Mouse (Mus musculus): ENCODE results near the gene Naa38.

The Naa38 gene

GRCm38 (mm10) chr11:69411073-69411535 is 15.8 kb downstream of the Naa38 start:
- intact Hi-C loops (cut with DNase I): loop anchor here (10.0 kb wide), 1 partner anchor 316 kb away; the partner anchor contains the start of gene Per1

DNA sequence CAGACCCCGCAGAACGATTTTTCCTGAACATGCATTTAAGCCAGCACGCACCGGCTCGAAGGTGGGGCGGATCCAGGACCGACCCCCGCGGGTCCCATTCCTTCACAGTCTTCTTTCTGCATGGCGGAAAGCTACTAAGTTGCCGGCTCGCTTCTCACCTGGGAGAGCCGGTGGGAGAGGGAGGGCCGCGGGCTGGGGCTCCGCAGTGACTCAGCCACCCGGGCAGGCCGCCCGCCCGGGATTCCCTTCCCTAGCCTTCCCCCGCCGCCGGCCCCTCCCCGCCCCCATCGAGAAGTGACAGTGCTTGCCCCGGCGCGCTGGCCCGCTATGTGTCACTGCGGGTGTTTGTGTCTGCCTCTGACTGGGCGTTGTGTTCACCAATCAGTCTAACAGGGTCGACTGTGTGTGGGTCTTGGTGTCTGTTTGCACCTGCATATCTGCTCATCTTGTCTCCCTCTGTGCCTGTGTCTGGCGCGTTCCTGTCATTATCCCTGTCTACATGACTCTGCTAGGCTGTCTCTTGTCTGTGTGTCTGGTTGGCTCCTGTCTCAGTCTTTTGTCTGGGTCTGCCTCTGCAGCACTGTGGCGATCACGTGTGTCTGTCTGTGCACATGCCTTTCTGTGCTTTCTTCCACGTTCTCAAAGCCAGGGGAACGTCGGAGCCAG is 16.4 kb downstream of the Naa38 start:
- intact Hi-C loops (cut with DNase I): loop anchor here (10.0 kb wide), 1 partner anchor 317 kb away; the partner anchor contains the start of gene Per1

DNA sequence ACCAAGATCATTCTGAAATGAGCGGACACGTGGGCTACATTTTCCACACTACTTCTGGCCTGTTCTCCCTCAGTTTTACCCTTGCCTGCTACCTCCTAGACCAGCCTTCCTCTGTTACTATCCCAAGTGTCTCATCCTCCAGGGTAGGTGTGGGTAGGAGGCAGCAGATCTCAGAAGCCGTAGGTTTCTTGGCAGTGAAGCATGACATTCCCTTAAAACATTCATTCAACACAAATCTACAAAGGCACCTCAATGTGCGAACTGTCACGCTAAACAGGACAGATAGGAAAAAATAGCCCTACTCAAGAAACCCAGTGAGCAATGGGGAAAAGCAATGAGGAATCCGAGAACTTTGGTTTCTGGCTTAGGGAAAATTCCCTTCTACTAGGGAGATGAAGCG is 17.3 kb downstream of the Naa38 start:
- intact Hi-C loops (cut with DNase I): loop anchor here (10.0 kb wide), 1 partner anchor 318 kb away; the partner anchor contains the start of gene Per1

DNA sequence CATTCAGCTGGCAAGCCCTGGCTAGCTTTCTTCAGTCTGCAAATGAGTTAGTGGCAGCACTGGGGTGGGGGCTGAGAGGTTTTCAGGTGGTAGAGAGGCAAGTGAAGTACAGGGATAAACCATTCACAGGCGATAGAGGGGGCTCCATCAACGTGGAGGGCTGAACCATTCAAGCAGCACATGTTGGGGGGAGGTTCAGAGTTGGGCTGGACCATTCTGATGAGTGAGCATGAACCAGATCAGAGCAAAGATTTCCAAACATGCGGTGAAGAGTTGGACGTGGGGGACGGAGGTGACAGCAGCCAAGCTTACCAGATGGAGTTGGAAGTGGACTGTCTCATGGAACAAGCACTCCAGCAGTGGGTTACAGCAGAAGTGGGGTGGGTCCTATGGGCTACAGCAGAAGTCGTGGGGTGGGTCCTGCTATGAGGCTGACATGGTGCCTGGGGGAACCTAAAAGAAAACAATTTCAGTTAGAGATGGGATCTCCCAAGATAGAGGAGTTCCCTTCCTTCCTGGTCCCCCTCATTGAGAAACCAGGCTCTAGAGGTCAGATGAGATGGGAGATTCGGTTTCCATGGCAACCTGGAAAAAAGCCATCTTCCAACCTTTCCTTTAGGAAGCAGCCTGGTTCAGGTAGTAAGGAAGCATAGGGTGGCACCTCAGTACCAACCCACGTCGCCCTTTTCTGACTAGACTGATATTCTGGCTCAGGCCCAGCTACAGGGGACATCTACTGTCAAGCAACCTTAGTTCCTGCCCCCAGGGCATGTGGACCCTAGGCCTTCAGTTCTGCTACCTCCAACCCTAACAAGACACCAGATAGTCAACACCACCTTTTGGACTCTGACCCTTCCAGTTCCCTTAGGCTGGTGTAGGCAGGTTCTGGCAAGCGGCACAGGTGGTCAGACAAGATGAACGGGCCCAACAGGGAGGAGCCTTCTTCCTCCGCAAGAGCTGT is 18.2 kb downstream of the Naa38 start, which contains the start of gene Kdm6b:
Gene Kdm6b, minus strand, starts transcription at position 455 of the 961 bp plus-strand sequence.
- intact Hi-C loops (cut with DNase I): loop anchor here (10.0 kb wide), 1 partner anchor 319 kb away; the partner anchor contains the start of gene Per1

DNA sequence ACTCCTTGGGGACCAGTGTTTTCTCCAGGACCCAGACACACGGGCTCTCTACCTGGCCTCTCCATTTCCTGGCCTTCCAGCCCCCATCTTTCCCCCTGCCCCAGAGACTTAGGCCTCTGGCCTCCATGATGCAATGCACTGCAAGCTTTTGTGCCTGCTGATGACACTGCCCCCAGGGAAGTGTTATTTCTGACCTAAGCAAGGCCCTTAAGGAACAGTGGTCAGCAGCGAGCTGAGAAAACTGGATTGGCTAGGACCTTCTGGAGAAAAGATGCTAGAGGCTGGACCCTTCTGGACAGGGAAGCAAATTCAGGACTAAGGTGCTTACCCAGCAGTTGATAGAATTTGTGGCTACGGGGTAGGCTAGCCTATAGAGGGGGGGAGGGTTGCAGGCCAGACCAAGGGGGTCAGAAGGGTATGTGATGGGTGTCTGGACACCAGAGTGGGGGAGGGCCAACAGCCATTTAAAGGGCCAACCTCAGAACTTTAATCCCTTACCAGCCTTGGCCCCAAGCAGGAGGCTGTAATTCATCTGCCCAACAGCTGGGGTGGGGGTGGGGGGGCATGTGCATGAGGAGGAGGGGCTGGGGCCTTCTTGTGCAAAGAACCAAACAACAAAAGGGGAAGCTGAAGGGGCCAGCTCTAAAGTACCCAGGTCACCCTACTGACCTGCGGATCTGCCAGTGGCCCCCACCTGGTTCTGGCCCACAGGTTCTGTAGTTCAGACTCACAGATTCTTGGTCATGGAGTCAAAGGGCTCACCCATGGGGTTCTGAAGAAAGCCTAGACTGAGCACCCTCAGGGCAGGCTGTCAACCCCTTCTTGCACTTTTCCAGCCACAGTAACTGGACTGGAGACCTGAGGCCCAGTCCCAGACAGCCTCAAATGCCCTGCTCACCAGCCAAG is 19.4 kb downstream of the Naa38 start:
- intact Hi-C loops (cut with DNase I): loop anchor here (10.0 kb wide), 1 partner anchor 320 kb away; the partner anchor contains the start of gene Per1

DNA sequence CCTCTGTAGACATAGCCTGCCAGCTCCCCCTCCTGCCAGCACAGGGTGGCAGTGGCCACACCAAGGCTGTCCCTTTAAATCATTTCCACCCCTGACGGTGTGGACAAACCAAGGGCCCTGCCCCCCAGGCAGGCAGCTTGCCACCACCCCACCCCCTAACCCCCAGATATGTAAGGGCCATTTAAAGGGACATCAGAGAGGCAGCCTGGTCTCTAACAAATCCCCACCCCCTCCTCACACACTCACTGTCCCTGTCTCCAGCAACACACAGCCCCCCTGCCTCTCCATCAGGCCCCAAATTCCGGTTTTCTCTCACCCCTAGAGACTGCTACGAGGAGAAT is 20.0 kb downstream of the Naa38 start:
- intact Hi-C loops (cut with DNase I): loop anchor here (10.0 kb wide), 1 partner anchor 320 kb away; the partner anchor contains the start of gene Per1

DNA sequence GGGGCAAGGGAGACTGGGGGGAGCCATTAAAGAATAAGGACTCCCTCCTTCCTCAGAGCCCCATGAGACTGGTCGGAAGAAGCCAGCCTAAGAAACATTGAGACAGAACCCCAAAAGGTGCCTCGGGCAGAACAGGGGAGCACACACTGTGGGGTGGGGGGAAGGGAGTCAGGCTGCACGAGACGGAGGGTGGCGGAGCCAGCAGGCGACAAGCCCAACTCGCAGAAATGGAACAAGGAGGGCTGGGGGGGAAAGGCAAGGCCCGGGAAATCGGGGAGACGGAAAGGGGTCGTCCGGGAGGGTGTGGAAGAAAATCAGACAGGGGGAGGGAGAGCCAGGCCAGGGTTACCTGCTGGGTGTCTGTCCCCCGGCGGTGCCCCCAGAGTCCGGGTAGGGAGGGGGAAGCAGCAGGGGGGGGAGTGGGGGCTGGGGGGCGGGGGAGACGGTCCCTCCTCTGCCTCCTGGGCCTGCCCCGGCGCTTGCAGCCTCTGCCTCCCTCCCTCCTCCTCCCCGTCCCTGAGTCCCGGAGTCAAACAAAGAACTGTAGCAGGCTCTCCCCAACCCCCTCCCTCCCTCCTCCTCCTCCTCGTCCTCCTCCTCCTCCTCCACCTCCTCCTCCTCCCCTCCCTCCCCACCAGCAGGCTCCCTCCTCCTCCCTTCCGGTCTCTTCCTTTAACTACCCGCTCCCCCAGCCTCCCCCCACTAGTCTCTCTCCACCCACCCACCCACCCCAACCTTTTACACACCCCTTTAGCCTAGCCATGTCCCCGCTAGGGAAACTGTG is 20.6 kb downstream of the Naa38 start:
- intact Hi-C loops (cut with DNase I): loop anchor here (10.0 kb wide), 1 partner anchor 321 kb away; the partner anchor contains the start of gene Per1

DNA sequence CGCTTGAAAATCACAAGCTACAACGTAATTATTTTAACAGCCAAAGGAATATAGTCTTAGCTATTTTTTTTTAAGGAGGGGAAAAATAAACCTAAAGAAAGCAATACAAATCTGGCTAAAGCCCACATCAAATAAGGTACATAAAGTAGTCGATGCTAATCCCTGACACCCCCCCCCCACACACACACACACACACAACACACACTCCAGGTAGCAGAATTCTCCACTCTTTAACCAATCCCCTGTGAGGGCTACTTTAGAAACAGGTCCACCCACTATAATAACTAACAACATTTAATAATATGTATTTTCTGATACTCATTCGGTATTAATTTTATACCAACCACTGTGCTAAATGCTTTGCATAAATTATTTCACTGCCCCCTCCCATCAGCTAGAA is 21.2 kb downstream of the Naa38 start:
- intact Hi-C loops (cut with DNase I): loop anchor here (10.0 kb wide), 1 partner anchor 322 kb away; the partner anchor contains the start of gene Per1

- intact Hi-C loops (cut with DNase I): loop anchor here (10.0 kb wide), 1 partner anchor 322 kb away; the partner anchor contains the start of gene Per1
Measured at GRCm38 (mm10) chr11:69416921-69417448, 21.7 kb downstream of the Naa38 start.

- intact Hi-C loops (cut with DNase I): loop anchor here (10.0 kb wide), 1 partner anchor 323 kb away; the partner anchor contains the start of gene Per1
Measured at GRCm38 (mm10) chr11:69417449-69418384, 22.4 kb downstream of the Naa38 start.

DNA sequence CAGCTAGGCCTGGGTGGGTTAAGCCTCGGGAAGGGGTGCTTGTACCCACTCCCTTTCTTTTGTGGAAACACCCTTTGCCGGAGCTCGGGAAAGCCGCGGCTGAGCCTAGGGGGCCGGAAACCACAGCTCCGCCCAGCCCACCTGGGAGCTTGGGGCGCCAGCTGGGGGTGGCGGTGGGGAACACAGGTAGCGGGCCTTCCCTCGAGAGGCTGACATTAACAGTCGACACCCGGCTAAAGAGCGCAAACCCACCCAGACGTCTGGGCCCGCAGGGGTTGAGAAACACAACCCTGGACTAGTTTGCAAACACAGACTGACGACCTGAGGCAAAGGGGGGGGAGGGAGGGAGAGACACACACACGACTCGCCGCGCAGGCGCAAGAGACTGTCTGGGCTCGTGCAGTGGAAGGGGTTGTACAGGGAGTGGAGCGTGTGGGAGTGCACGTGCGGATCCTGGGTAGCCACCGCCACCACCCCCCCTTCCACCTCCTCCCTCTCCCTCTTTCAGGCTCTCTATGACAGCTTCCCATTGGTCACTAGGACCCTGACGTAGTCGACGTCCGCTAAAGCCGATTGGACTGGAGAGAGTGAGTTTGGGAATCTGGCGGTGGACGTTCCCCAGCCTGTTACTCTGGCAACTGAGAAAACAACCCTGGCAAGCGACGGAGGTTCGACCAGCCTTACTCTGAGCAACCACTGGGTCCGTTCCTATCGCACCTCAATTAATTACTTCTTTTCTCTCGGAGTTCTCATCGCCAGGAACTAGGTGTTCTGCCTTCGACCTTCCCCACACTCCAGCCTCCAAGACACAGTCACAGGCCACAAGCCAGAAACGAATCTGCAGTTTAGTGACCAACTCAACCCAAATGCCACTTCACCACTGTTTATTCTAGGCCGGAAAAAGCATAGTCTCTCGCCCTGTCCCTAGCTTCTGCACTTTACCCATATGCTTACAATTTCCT is 23.5 kb downstream of the Naa38 start:
- intact Hi-C loops (cut with DNase I): loop anchor here (10.0 kb wide), 1 partner anchor 324 kb away; the partner anchor contains the start of gene Per1

GRCm38 (mm10) chr11:69419443-69419812 is 24.1 kb downstream of the Naa38 start:
- intact Hi-C loops (cut with DNase I): loop anchor here (10.0 kb wide), 1 partner anchor 325 kb away; the partner anchor contains the start of gene Per1

DNA sequence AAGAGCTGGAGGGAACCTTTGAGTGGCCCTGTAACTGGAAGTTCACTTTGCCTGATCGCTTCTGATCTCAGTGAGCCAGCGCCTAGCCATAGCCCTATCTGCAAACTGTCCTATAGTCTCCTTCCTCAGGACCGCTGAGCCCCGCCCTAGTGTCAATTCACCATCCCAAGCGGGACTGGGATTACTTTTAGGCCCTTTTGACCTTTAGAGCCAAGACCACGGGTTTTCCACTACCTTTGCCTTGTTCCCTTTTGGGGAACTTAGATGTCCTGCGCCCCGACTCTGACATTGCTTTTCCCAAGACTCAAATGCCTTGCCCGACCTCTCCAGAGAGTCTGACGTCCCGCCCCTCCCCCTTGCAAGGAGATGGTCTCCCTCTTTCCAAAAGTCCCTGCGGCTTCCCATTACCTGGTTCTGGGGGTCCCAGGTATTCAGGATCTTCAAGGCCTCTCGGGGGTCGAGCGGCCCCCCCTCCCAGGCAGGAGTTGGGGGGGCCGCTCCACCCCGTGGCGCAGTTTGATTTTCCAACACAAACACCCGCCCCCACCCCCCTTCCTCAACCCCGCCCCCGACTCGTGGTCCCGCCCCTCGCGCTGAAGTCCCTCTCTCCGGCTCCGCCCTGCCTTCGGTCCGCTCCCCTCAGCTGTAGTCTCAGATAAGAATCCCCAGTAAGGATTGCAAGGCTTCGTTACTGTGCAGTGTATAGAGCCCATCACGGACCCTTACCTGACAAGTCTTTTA is 24.7 kb downstream of the Naa38 start:
- intact Hi-C loops (cut with DNase I): loop anchor here (10.0 kb wide), 1 partner anchor 325 kb away; the partner anchor contains the start of gene Per1

GRCm38 (mm10) chr11:69420554-69421000 is 25.3 kb downstream of the Naa38 start:
- intact Hi-C loops (cut with DNase I): no loop called here

DNA sequence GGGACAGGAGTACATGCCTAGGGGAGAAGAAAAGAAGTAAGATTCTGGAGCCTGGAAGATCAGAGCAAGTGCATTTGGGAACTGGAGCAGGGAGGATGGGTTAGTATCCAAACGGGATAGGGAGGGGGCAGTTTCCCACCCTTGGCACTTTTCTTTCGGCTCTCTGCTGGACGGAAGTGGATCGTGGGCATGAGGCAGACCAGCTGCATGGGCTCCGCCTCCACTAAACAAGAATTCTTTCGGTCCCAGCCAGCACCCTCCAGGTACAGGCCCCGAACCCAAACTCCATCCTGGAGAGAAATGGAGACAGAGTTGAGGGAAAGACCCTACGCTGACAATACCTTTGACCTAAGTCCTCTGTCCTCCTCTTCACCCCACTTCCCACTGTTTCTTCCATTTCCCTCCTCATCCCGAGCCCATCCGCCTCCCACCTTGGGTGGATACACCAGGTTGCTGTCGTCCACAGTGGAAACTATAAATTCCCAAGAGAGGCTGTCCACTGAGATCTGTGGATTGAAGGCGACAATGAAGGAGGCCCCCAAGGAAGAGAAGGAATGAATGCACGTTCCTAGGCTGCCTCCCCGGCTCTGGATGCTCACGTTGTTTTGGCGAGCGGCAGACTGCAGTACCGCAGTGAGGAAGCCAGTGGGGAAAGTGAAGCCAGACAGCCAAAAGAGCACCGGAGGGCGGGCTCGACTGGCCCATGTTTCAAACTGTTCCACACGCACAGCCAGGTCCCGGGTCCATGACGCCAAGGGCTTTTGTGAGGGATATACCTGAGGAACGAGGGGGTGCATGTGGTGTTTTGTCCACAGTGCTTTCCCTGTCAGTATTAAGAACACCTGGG is 26.1 kb downstream of the Naa38 start:
- intact Hi-C loops (cut with DNase I): no loop called here

Measured in adrenal gland (tissue).